Mouse (Mus musculus): ENCODE data around the gene Il20ra. TPM values are rescaled to one million over a fixed set of nuclear protein-coding genes. Genes with fewer than 3 reads are reported as not detected.
"Not testable (repeated sequence)": the region's sequence is repeated elsewhere in the genome, so short reads cannot be mapped to it uniquely, and the experiment has no call there.

Il20ra gene
- polyA plus RNA-seq, 1 experiment from 2014 or later: 0.28 TPM

- not testable (repeated sequence) for H3K27ac ChIP-seq (ENCODE audit: low read length); H3K4me3 ChIP-seq (replicated peaks; ENCODE audit: low read length); H3K9me3 ChIP-seq (replicated peaks; ENCODE audit: control insufficient read depth, low read length); H3K36me3 ChIP-seq (ENCODE audit: control insufficient read depth, insufficient read depth, low read length); H3K4me2 ChIP-seq (ENCODE audit: low read depth, low read length); ATAC-seq (ENCODE audit: insufficient read depth, low FRiP score); H3K4me1 ChIP-seq (ENCODE audit: control insufficient read depth, insufficient read depth, low read length); H3K27me3 ChIP-seq (ENCODE audit: control insufficient read depth, insufficient read depth, low read length); H3K9ac ChIP-seq (ENCODE audit: low read length)
- WGBS: 90% methylated on average over 2 of the region's 2 CpGs
These were observed 26.1 kb downstream of the Il20ra start for GRCm38 (mm10) chr10:19738442-19738841.

- Histone ChIP-seq H3K36me3 (ENCODE audit: control insufficient read depth, insufficient read depth, low read length) (no peaks in the 10 kb centered on the region), H3K9ac (ENCODE audit: low read length) (no peak overlapping the region), H3K4me3 (replicated peaks; ENCODE audit: low read length) (no peak overlapping the region), H3K4me1 (ENCODE audit: control insufficient read depth, insufficient read depth, low read length) (no peaks in the 10 kb centered on the region), H3K4me2 (ENCODE audit: low read depth, low read length) (no peak overlapping the region), H3K27ac (ENCODE audit: low read length) (no peak overlapping the region), H3K27me3 (ENCODE audit: control insufficient read depth, insufficient read depth, low read length) (no peaks in the 10 kb centered on the region), H3K9me3 (replicated peaks; ENCODE audit: control insufficient read depth, low read length) (no peaks in the 10 kb centered on the region)
- 40% methylated on average over 1 of the region's 1 CpGs for WGBS
- ATAC-seq (ENCODE audit: insufficient read depth, low FRiP score): no peak
These were observed 33.3 kb downstream of the Il20ra start for GRCm38 (mm10) chr10:19745662-19746061.

- Histone ChIP-seq H3K9ac (ENCODE audit: low read length) (no peak overlapping the region), H3K9me3 (replicated peaks; ENCODE audit: control insufficient read depth, low read length) (no peaks in the 10 kb centered on the region), H3K27ac (ENCODE audit: low read length) (no peak overlapping the region), H3K36me3 (ENCODE audit: control insufficient read depth, insufficient read depth, low read length) (no peaks in the 10 kb centered on the region), H3K27me3 (ENCODE audit: control insufficient read depth, insufficient read depth, low read length) (no peaks in the 10 kb centered on the region), H3K4me3 (replicated peaks; ENCODE audit: low read length) (no peak overlapping the region), H3K4me2 (ENCODE audit: low read depth, low read length) (no peak overlapping the region), H3K4me1 (ENCODE audit: control insufficient read depth, insufficient read depth, low read length) (no peaks in the 10 kb centered on the region)
- ATAC-seq (ENCODE audit: insufficient read depth, low FRiP score): no peak
- 74% methylated on average over 1 of the region's 1 CpGs for WGBS
These were observed 33.8 kb downstream of the Il20ra start for GRCm38 (mm10) chr10:19746156-19746555.

- no peaks in the 10 kb centered on the region for H3K27me3 ChIP-seq (ENCODE audit: control insufficient read depth, insufficient read depth, low read length)
- 69% methylated on average over 4 of the region's 4 CpGs for WGBS
These were observed 35.3 kb downstream of the Il20ra start for GRCm38 (mm10) chr10:19747661-19748060.

GRCm38 (mm10) chr10:19765459-19765858 is 53.1 kb downstream of the Il20ra start:
- H3K27ac ChIP-seq (ENCODE audit: low read length): no peak overlapping the region
- no peak for ATAC-seq (ENCODE audit: insufficient read depth, low FRiP score)
- no peak overlapping the region for H3K4me2 ChIP-seq (ENCODE audit: low read depth, low read length)
- no peak overlapping the region for H3K9ac ChIP-seq (ENCODE audit: low read length)
- no peaks in the 10 kb centered on the region for H3K9me3 ChIP-seq (replicated peaks; ENCODE audit: control insufficient read depth, low read length)
- 79% methylated on average over 2 of the region's 2 CpGs for whole genome bisulfite sequencing
- no peaks in the 10 kb centered on the region for H3K36me3 ChIP-seq (ENCODE audit: control insufficient read depth, insufficient read depth, low read length)
- H3K27me3 ChIP-seq (ENCODE audit: control insufficient read depth, insufficient read depth, low read length): no peaks in the 10 kb centered on the region
- H3K4me1 ChIP-seq (ENCODE audit: control insufficient read depth, insufficient read depth, low read length): no peaks in the 10 kb centered on the region
- no peak overlapping the region for H3K4me3 ChIP-seq (replicated peaks; ENCODE audit: low read length)

More at GRCm38 (mm10) chr10:19747661-19748060, 35.3 kb downstream of the Il20ra start:
- Histone ChIP-seq H3K9ac (ENCODE audit: low read length) (no peak overlapping the region), H3K36me3 (ENCODE audit: control insufficient read depth, insufficient read depth, low read length) (no peaks in the 10 kb centered on the region), H3K4me3 (replicated peaks; ENCODE audit: low read length) (no peak overlapping the region), H3K27ac (ENCODE audit: low read length) (no peak overlapping the region), H3K9me3 (replicated peaks; ENCODE audit: control insufficient read depth, low read length) (no peaks in the 10 kb centered on the region), H3K4me2 (ENCODE audit: low read depth, low read length) (no peak overlapping the region), H3K4me1 (ENCODE audit: control insufficient read depth, insufficient read depth, low read length) (no peaks in the 10 kb centered on the region)
- ATAC-seq (ENCODE audit: insufficient read depth, low FRiP score): no peak

GRCm38 (mm10) chr10:19779092-19779491 is 66.7 kb downstream of the Il20ra start:
- Histone ChIP-seq H3K27me3 (ENCODE audit: control insufficient read depth, insufficient read depth, low read length) (no peaks in the 10 kb centered on the region), H3K9ac (ENCODE audit: low read length) (no peak overlapping the region), H3K4me3 (replicated peaks; ENCODE audit: low read length) (no peak overlapping the region), H3K9me3 (replicated peaks; ENCODE audit: control insufficient read depth, low read length) (no peaks in the 10 kb centered on the region), H3K4me2 (ENCODE audit: low read depth, low read length) (no peak overlapping the region), H3K27ac (ENCODE audit: low read length) (no peak overlapping the region), H3K36me3 (ENCODE audit: control insufficient read depth, insufficient read depth, low read length) (no peaks in the 10 kb centered on the region), H3K4me1 (ENCODE audit: control insufficient read depth, insufficient read depth, low read length) (no peaks in the 10 kb centered on the region)
- 0 out of 2 replicates have a peak, but pooled peaks have one; percentile 29 for ATAC-seq (ENCODE audit: insufficient read depth, low FRiP score)
- WGBS: 63% methylated on average over 12 of the region's 12 CpGs

GRCm38 (mm10) chr10:19781365-19781764 is 69.0 kb downstream of the Il20ra start:
- 88% methylated on average over 5 of the region's 5 CpGs for WGBS
- no peaks in the 10 kb centered on the region for H3K27me3 ChIP-seq (ENCODE audit: control insufficient read depth, insufficient read depth, low read length)
- H3K9ac ChIP-seq (ENCODE audit: low read length): no peak overlapping the region
- no peaks in the 10 kb centered on the region for H3K4me1 ChIP-seq (ENCODE audit: control insufficient read depth, insufficient read depth, low read length)
- no peak overlapping the region for H3K27ac ChIP-seq (ENCODE audit: low read length)
- no peak for ATAC-seq (ENCODE audit: insufficient read depth, low FRiP score)
- no peak overlapping the region for H3K4me2 ChIP-seq (ENCODE audit: low read depth, low read length)
- H3K4me3 ChIP-seq (replicated peaks; ENCODE audit: low read length): no peak overlapping the region
- no peaks in the 10 kb centered on the region for H3K9me3 ChIP-seq (replicated peaks; ENCODE audit: control insufficient read depth, low read length)
- no peaks in the 10 kb centered on the region for H3K36me3 ChIP-seq (ENCODE audit: control insufficient read depth, insufficient read depth, low read length)

GRCm38 (mm10) chr10:19794996-19795395 is 82.6 kb downstream of the Il20ra start:
- Histone ChIP-seq H3K4me2 (ENCODE audit: low read depth, low read length) (no peak overlapping the region), H3K4me3 (replicated peaks; ENCODE audit: low read length) (no peak overlapping the region), H3K36me3 (ENCODE audit: control insufficient read depth, insufficient read depth, low read length) (no peaks in the 10 kb centered on the region), H3K4me1 (ENCODE audit: control insufficient read depth, insufficient read depth, low read length) (no peaks in the 10 kb centered on the region), H3K9me3 (replicated peaks; ENCODE audit: control insufficient read depth, low read length) (no peaks in the 10 kb centered on the region), H3K27me3 (ENCODE audit: control insufficient read depth, insufficient read depth, low read length) (no peaks in the 10 kb centered on the region), H3K9ac (ENCODE audit: low read length) (no peak overlapping the region), H3K27ac (ENCODE audit: low read length) (no peak overlapping the region)
- ATAC-seq (ENCODE audit: insufficient read depth, low FRiP score): no peak
- 72% methylated on average over 8 of the region's 8 CpGs for WGBS

GRCm38 (mm10) chr10:19802958-19803357 is 90.6 kb downstream of the Il20ra start:
- ATAC-seq (ENCODE audit: insufficient read depth, low FRiP score): no peak
- Histone ChIP-seq H3K4me1 (ENCODE audit: control insufficient read depth, insufficient read depth, low read length) (no peaks in the 10 kb centered on the region), H3K36me3 (ENCODE audit: control insufficient read depth, insufficient read depth, low read length) (no peaks in the 10 kb centered on the region), H3K9ac (ENCODE audit: low read length) (no peak overlapping the region), H3K4me2 (ENCODE audit: low read depth, low read length) (no peak overlapping the region), H3K4me3 (replicated peaks; ENCODE audit: low read length) (no peak overlapping the region), H3K27ac (ENCODE audit: low read length) (no peak overlapping the region), H3K27me3 (ENCODE audit: control insufficient read depth, insufficient read depth, low read length) (no peaks in the 10 kb centered on the region), H3K9me3 (replicated peaks; ENCODE audit: control insufficient read depth, low read length) (no peaks in the 10 kb centered on the region)
- WGBS: 83% methylated on average over 7 of the region's 7 CpGs

GRCm38 (mm10) chr10:19804763-19805162 is 92.4 kb downstream of the Il20ra start:
- WGBS: 79% methylated on average over 7 of the region's 7 CpGs
- H3K4me1 ChIP-seq (ENCODE audit: control insufficient read depth, insufficient read depth, low read length): no peaks in the 10 kb centered on the region
- H3K27me3 ChIP-seq (ENCODE audit: control insufficient read depth, insufficient read depth, low read length): no peaks in the 10 kb centered on the region
- H3K36me3 ChIP-seq (ENCODE audit: control insufficient read depth, insufficient read depth, low read length): no peaks in the 10 kb centered on the region
- ATAC-seq (ENCODE audit: insufficient read depth, low FRiP score): no peak
- H3K27ac ChIP-seq (ENCODE audit: low read length): no peak overlapping the region
- no peak overlapping the region for H3K4me3 ChIP-seq (replicated peaks; ENCODE audit: low read length)
- no peak overlapping the region for H3K4me2 ChIP-seq (ENCODE audit: low read depth, low read length)
- no peaks in the 10 kb centered on the region for H3K9me3 ChIP-seq (replicated peaks; ENCODE audit: control insufficient read depth, low read length)
- no peak overlapping the region for H3K9ac ChIP-seq (ENCODE audit: low read length)

All from stomach, embryonic 16.5 days (tissue).